Mouse (Mus musculus): ENCODE results near the gene Dnmt1.

Gene Dnmt1

GRCm38 (mm10) chr9:20976961-20977689 is 17.4 kb upstream of the Dnmt1 start:
- no peak for DNase-seq (ENCODE audit: low spot score in 2 of 2)

- DNase-seq (ENCODE audit: low spot score in 2 of 2): peak; percentile 53 to 59
These were observed 16.7 kb upstream of the Dnmt1 start, which contains the start of gene S1pr2 for GRCm38 (mm10) chr9:20976216-20976960. S1pr2 (minus strand) TSS chr9:20976781.

- no peak for DNase-seq (ENCODE audit: low spot score in 2 of 2)
These were observed 15.9 kb upstream of the Dnmt1 start for GRCm38 (mm10) chr9:20975431-20976215.

- no peak for DNase-seq (ENCODE audit: low spot score in 2 of 2)
These were observed 14.0 kb upstream of the Dnmt1 start for GRCm38 (mm10) chr9:20973682-20974075.

GRCm38 (mm10) chr9:20973001-20973681 is 13.5 kb upstream of the Dnmt1 start:
- no peak for DNase-seq (ENCODE audit: low spot score in 2 of 2)

- no peak for DNase-seq (ENCODE audit: low spot score in 2 of 2)
These were observed 12.7 kb upstream of the Dnmt1 start for GRCm38 (mm10) chr9:20972141-20972992.

- no peak for DNase-seq (ENCODE audit: low spot score in 2 of 2)
These were observed 12.1 kb upstream of the Dnmt1 start for GRCm38 (mm10) chr9:20971751-20972140.

GRCm38 (mm10) chr9:20966747-20967146 is 7.1 kb upstream of the Dnmt1 start:
- DNase-seq (ENCODE audit: low spot score in 2 of 2): no peak

- DNase-seq (ENCODE audit: low spot score in 2 of 2): no peak
These were observed 6.3 kb upstream of the Dnmt1 start for GRCm38 (mm10) chr9:20966008-20966407.

- no peak for DNase-seq (ENCODE audit: low spot score in 2 of 2)
These were observed 5.9 kb upstream of the Dnmt1 start for GRCm38 (mm10) chr9:20965606-20966005.

- peak in 1 of 2 experiments; percentile 13 for DNase-seq (ENCODE audit: low spot score in 2 of 2)
These were observed 1.9 kb upstream of the Dnmt1 start for GRCm38 (mm10) chr9:20961557-20961956.

- no peak for DNase-seq (ENCODE audit: low spot score in 2 of 2)
These were observed 2.7 kb downstream of the Dnmt1 start for GRCm38 (mm10) chr9:20956989-20957388.

GRCm38 (mm10) chr9:20952520-20953227 is 7.0 kb downstream of the Dnmt1 start:
- peak; percentile 97 for DNase-seq (ENCODE audit: low spot score in 2 of 2)

- no peak for DNase-seq (ENCODE audit: low spot score in 2 of 2)
These were observed 7.6 kb downstream of the Dnmt1 start for GRCm38 (mm10) chr9:20951966-20952519.

- no peak for DNase-seq (ENCODE audit: low spot score in 2 of 2)
These were observed 8.2 kb downstream of the Dnmt1 start for GRCm38 (mm10) chr9:20951441-20951840.

- DNase-seq (ENCODE audit: low spot score in 2 of 2): no peak
These were observed 9.3 kb downstream of the Dnmt1 start for GRCm38 (mm10) chr9:20950419-20950818.

GRCm38 (mm10) chr9:20946066-20946880 is 13.4 kb downstream of the Dnmt1 start:
- DNase-seq (ENCODE audit: low spot score in 2 of 2): no peak

GRCm38 (mm10) chr9:20944697-20945370 is 14.9 kb downstream of the Dnmt1 start:
- DNase-seq (ENCODE audit: low spot score in 2 of 2): no peak

All from spleen, postnatal 36 days (tissue).